Mouse (Mus musculus): ENCODE measurements around the gene Plek2.

Gene Plek2

DNA sequence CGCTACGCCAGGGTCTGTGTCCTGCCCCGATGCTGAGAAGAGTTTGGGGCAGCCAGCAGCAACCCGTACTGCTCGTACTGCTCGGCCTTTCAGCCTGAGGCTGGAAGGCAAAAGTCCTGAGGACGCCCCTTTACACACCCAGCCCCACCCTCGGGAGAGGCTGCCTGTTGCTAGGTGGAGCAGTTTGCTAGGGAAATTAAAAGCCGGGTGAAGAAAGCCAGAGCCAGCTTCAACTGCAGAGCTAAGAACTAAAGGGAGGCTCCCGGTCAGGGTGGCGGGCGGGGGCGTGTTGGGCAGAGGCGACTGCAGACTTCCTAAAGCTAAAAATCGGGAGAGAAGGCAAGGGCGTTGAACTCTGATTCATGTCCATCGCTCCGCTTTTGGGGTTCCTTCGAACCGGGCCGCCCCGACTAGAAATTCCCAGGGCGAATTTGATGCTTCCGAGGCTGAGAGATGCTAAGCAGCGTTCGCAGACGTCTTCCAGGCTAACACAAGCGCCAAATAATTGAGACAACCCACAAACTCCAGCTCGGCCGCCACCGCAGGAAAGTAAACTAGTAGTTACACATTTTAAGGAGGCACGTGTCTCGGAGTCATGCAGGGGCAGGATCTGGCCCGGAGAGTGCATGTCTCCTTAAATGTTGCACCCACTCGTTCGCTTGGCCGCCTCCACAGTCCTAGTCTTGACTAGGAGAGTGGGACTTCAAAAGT, 5.1 kb upstream of the Plek2 start:
- in situ Hi-C loops (cut with MboI; ENCODE audit: low sequenced_read_pairs): no loop called here

DNA sequence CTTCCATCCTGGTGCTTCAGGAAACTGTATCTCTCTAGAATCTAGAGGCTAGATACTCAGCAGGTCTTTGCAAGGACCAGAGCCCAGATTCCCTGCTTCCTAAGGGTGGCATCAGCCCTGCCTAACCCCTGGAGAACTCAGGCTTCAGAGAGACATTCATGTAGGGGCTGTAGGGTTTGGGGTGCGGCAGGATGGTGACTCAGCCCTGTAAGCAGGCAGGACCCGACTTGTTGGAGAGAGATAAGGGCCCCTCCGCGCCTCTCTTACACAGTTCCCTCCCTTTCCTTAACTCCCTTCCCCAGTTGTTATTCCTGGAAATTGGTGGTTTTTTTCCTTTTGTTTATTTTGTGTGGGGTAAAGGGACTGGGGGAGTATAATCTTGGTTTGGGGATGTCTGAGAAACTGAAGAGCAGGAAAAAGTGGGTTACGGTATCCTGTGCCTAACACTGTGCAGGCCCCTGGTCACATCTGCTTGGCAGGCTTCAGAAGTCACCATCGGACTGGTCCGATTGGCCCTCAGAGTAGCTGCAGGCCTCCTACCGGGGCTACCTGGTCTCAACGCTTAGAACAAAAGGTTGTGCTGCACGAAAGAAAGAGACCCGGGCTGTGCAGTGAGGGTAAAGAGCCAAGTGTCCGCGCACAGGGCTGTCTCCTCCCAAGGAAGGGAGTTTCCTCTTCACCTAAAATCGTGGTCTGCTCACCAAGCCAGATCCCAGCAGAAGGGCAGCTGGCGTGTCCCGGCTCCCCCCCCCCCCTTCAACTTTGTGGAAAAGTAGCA, 4.1 kb upstream of the Plek2 start:
- in situ Hi-C loops (cut with MboI; ENCODE audit: low sequenced_read_pairs): no loop called here

DNA sequence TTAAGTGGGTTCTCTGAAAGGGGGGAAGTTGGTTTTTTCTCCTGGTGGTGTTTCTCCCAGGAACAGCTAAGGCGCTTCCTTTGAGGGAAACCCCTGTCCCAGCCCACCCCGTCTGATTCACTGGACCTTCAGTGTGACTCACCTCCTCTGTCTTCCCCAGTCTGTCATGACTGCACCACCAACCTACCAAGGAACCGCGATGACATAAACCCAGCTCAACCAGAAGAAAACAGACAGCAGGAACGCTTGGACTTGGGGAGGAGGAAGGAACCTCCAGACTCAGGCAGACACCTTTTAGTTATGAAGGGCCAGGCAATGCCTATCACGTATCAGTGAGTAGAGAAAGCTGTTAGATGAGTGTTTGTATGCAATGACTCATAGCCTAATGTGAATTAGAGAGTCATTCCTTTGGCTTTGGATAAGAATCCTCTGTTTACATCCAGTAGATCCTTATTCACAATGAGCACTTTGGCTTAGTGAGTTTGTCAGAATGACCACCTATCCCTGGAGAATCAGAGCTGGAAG, 1.4 kb upstream of the Plek2 start:
- in situ Hi-C loops (cut with MboI; ENCODE audit: low sequenced_read_pairs): no loop called here

DNA sequence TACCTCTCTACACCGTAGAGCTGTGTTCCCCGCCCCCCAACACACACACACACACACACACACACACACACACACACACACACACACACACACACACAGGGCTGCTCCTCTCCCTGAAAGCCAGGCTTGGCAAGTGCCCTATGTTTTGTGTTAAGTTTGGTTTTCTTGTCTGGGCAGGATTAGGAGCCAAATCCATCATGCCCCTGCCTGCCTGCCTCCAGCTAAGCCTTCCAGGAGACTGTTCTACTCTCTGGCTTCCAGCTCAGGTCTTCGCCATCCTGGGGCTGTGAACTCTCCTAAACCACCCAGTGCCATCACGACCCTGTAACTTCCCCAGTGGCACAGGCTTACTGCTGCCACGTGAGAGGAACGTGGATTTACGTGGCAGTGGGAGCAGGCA, 2.3 kb downstream of the Plek2 start:
- in situ Hi-C loops (cut with MboI; ENCODE audit: low sequenced_read_pairs): no loop called here

DNA sequence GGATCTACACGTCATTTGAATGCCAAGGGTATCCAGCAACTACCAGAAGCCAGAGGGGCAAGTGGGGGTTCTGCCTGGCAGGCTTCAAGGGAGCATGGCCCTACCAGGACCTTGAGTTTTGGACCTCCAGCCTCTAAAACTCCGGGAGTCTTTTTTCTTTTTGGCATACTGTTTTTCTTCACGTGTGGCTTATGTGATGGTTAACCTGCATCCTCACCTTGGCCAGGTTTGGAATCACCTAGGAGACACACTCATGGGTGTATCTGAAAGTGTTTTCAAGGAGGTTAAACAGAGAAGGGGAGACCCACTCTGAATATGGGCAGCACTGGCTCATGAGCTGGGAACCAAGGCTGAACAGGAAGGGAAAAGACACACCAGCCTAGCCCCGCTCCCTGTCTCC, 3.5 kb downstream of the Plek2 start:
- in situ Hi-C loops (cut with MboI; ENCODE audit: low sequenced_read_pairs): no loop called here

DNA sequence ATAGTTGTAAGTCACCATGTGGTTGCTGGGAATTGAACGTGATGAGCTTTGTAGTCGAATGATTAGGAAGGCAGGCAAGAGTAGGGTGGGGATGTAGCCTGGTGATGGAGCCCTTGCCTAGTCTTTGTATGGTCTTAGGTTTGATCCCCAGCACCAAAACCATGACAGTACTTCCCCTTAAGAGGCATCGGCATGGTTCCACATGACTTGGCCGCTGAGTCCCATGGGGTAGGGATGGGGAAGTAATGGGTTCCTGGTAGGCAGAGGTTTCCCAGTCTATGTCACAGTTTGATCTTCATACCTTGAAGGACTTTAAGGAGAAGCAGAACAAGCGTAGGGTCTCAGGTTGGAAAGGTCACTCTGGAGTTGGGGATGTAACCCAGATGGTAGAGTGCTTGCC, 5.3 kb downstream of the Plek2 start:
- in situ Hi-C loops (cut with MboI; ENCODE audit: low sequenced_read_pairs): no loop called here

DNA sequence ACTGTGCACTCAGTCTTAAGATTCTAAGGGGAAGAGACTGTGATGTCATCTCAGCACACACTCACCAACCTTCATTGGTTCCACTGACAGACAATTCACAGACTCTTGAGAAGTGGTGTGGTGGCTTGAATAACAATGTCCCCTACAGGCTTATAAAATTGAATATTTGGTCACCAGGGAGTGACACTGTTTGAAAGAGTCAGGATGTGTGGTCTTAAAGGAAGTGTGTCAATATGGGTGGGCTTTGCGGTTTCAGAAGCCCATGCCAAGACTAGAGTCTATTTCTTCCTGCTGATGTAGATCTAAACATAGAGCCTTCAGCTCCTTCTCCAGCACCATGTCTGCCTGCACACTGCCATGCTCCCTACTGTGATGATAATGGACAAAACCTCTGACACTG, 8.9 kb downstream of the Plek2 start:
- in situ Hi-C loops (cut with MboI; ENCODE audit: low sequenced_read_pairs): no loop called here

DNA sequence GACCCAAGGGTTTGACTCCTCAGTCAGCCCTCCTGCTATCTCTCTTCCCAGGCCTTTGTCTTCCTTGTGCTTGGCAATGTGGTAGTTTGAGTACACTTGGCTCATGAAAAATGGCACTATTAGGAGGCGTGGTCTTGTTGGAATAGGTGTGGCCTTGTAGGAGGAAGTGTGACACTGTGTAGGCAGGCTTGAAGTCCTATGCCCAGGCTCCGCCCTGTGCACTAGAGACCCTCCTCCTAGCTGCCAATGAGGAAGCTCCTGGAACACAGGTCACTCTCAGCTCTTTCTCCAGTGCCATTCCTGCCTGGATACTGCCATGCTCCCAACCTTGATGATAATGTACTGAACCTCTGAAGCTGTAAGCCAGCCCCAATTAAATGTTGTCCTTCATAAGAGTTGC, 15.6 kb downstream of the Plek2 start:
- in situ Hi-C loops (cut with MboI; ENCODE audit: low sequenced_read_pairs): no loop called here

DNA sequence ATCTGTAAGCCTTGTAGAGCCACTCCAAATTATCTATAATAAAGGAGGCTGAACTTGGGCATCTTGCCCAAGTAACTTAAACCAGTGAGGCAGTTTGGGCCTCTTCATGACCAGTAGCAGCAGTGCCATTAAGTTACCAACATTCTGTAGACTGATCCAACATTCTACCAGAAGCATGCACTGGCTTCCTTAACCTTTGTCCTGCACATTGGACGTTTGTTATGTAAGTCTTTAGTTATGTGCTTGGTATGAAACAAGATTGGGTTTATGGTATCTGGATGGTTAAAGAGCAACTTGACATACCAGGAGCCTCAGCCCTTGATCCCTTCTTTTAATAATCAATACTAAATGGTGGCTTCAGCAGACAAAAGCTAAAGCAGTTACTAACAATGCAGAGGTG, 16.7 kb downstream of the Plek2 start:
- in situ Hi-C loops (cut with MboI; ENCODE audit: low sequenced_read_pairs): no loop called here

DNA sequence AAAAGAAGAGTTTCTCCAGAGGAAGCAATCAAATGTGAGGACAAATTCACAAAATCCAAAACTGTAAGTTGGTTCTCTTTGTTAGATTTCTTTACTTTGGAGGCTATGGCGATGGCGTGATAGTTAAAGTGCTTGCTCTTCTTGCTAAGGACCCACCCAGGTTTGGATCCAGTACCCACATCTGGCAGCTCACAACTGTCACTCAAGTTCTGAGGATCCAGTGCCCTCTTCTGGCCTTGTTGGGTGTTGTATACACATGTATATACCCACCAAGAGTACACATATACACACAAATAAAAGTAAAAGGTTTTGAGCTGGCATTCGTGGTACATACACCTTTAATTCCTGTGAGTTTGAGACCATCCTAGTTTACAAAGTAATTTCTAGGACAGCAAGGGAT, 32.2 kb downstream of the Plek2 start:
- in situ Hi-C loops (cut with MboI; ENCODE audit: low sequenced_read_pairs): no loop called here

DNA sequence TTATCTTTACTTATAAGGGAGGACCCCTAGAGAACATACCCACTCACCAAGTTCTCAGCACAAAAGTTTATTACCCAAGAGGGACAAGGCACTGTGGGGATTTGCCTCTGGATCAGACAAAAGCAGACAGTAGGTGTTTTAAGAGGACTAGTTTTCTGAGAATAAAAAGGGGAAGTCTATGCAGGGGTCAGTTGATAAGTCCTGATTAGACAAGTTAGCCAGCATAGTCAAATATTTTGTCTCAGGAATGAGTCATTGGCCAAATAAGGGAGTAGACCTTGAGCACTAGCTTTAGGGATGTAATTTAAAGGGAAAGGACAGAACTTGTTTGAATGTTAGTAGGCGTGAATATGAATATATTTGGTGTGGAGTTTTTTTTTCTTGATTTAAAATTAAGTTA, 38.6 kb downstream of the Plek2 start:
- in situ Hi-C loops (cut with MboI; ENCODE audit: low sequenced_read_pairs): no loop called here

DNA sequence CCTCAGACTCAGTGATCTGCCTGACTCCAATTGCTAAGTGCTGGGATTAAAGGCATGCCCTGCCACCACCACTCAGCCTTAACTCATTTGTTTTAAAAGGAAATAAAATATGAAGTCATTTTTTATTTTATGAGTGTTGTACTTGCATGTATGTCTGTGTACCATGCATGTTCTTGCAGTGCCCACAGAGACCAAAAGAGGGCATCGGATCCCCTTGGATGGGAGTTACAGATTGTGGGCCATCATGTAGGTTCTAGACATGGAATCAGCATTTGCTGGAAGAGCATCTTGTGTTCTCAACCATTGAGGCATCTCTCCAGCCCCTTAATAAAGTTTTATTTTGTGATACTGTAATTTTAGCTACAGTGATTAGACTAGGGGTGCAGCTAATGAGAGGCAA, 41.3 kb downstream of the Plek2 start:
- in situ Hi-C loops (cut with MboI; ENCODE audit: low sequenced_read_pairs): no loop called here

DNA sequence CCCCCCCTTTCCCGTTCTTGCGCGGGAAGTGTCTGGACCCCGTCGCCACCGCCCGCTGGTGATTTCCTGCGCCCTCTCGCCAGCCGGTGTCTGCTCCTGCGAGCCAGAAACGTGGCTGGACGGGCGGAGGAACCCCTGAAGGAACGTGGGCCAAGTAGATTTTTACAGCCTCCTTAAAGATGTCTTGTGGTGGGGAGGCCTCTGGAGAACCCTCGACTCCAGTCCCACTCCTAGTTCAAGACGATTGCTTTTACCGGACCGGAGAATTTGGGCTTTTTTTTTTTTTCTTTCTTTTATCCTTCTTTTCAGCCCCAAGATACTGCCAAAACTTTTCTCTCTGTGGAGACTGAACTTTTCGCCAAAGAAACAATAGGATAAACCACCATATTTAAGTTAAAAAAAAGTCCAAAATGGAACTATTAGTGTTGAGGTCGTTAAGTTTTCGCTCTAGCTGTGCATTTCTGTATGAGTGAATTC, 44.5 kb downstream of the Plek2 start:
- in situ Hi-C loops (cut with MboI; ENCODE audit: low sequenced_read_pairs): no loop called here

DNA sequence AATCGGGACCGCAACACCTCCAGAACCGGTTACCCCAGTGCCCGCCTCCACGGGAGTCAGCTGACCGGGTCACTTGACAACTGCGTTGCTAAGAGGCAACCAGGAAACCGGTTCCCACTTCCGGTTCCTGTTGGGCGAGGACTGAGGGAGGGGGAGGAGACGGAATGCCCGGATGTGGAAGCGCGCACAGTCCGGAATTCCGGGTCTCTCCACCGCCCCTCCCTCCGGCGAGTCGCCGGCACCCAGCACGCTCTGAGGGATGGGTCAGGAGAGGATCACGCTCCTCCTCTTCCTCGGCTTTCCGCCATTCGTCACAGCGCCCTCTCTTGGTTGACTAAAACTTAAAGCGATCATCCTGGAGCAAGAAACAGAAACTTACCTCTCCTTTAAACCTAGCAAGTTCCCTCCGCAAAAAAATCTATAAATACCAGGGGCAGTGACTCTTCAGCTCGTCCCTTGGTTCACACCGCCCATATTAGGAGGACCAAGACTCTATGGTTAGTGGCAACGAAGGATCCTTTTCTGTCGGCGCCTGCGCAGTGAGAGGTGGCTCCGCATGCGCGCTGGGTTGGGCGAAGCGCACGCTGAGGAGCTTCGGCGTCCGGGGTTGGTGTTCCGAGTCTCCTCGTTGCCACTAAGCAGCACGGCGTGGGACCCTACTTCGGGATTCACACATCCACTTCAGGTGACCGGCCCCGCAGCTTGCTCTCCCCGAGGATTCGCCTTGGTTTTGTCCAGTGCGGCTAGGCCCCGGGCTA, 45.1 kb downstream of the Plek2 start, which contains the start of the genes Atp6v1d and Eif2s1:
Gene Atp6v1d, minus strand, starts transcription at position 143 of the 758 bp plus-strand sequence.
Gene Eif2s1, plus strand, starts transcription at position 324 of the 758 bp plus-strand sequence.
- in situ Hi-C loops (cut with MboI; ENCODE audit: low sequenced_read_pairs): no loop called here

DNA sequence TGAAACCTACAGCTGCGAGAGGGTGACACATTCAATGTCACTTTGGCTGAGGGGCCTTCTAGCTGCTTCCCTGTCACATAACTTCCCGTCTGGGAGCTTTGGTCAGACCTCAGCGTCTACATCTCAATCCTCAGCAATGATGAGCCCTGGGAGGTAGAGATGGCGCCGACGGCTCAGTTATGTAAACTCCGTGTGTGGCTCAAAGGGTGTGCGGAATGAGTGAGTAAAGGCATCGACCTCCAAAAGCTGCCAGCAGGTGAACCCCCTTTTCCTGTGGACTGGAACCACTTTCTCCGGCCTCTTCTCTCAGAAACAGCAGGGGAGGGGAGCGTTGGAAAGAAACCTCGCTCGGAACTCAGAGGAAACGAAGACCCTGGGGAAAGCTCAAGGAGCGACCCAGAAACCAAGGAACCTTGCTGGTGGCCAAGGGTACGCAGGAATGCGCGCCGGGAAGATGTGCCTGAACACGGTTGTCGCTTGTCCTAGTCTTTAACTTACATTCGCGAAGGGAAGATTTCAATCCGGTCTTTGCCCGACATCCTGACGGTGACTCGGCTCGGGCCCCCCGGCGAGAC, 45.8 kb downstream of the Plek2 start:
- in situ Hi-C loops (cut with MboI; ENCODE audit: low sequenced_read_pairs): no loop called here

DNA sequence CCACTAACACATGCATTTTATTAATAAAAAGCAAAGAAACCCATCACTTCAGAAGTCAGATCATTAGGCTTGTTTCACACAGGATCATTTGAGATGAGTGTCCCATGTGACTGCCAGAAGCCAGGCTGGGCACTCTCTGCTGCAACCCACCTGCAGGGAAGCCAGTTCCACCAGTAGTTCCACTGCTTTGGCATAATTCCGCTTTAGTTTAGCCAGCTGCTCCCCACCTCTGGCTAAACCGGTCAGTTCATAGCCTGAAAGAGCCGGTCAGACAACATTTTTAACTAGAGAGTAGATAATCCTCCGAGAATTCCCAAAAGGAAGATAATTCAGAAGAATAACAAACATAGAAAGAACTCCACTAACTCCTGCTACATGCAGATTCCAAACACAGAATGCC, 58.5 kb downstream of the Plek2 start:
- in situ Hi-C loops (cut with MboI; ENCODE audit: low sequenced_read_pairs): no loop called here

DNA sequence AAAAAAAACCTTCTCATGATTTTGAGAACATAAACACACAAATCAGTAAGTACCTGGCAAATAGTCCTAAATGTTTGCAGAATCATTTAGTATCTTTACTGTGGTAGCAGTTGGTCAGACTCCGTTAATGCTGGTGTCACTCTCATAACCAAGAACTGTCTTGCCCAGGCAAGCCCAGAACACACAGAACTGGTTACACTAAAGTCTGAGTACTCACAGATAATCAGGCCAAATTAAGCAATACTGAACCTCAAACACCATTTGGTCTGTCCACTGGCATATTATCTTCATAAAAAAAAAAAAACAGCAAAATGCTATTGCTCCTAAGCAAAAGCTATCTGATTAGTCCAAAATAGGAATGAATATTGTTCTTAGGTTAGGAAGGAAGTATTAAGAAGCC, 64.3 kb downstream of the Plek2 start:
- in situ Hi-C loops (cut with MboI; ENCODE audit: low sequenced_read_pairs): no loop called here

DNA sequence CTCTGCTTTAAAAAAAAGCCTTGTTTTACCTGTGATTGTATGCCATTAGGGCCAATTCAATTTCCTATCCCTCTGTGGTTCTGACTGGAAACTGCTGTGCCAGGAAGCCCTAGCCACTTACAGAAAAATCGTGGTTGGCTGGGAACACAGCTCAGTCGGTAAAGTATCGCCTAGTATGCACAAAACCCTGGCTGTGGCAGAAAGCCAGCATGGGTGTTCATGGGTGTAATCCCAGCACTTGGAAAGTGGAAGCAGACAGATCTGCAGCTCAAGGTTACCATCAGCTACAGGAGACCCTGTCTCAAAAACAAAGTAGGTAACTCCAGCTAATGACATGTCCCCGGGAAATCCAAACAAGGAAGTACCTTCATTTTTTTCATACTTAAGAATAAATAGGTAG, 66.9 kb downstream of the Plek2 start:
- in situ Hi-C loops (cut with MboI; ENCODE audit: low sequenced_read_pairs): no loop called here

Measured in CH12F3 (cell line).